Mouse (Mus musculus): ENCODE measurements around the gene Fat4. TPM values are rescaled to one million over a fixed set of nuclear protein-coding genes. Genes with fewer than 3 reads are reported as not detected.

Gene Fat4
- polyA plus RNA-seq, 1 experiment = 0.24 TPM

DNA sequence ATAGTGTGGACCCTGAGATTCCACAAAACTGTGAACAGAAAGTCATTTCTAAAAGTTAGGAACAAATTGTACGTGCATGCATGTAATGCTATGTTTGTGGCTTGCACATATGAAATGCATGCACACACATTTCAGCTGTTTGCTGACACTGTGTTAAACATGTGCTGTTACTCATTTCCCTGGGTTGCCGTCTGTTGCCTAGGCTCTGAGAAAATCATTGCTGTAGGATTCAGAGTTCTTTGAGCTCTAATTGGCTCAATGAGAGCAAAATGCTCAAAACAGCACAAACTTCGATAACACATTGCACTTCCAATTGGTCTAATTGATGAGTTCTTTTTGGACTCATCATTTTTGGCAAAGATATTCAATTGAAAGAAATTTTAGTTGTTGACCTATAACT lies 37.7 kb upstream of the Fat4 start:
- Histone ChIP-seq H3K4me2 (ENCODE audit: low read depth) (no peak overlapping the region), H3K27me3 (ENCODE audit: control insufficient read depth, insufficient read depth, insufficient read length) (no peaks in the 10 kb centered on the region), H3K79me2 (ENCODE audit: control insufficient read depth, insufficient read depth) (no peaks in the 10 kb centered on the region), H3K4me3 (no peak overlapping the region), H3K36me3 (ENCODE audit: control insufficient read depth, insufficient read depth) (no peaks in the 10 kb centered on the region), H3ac (ENCODE audit: control insufficient read depth, insufficient read length) (no peak overlapping the region)
- TF ChIP-seq REST (IDR thresholded peaks at IDR 0.05; ENCODE audit: insufficient read depth, insufficient read length) (no peak), E2F4 (IDR thresholded peaks at IDR 0.05; ENCODE audit: insufficient read depth) (no peak), CEBPB (IDR thresholded peaks at IDR 0.05; ENCODE audit: insufficient read depth, poor library complexity, severe bottlenecking) (no peak), MYOG (IDR thresholded peaks at IDR 0.05; ENCODE audit: control insufficient read depth in 1 of 3, insufficient read depth in 1 of 3, insufficient read length in 2 of 3, low read depth in 2 of 3) (no peak), MAX (IDR thresholded peaks at IDR 0.05; ENCODE audit: low read depth) (no peak), MYOD1 (IDR thresholded peaks at IDR 0.05; ENCODE audit: control insufficient read depth in 1 of 3, insufficient read length in 2 of 3, low read depth in 2 of 3) (no peak), POLR2AphosphoS2 (IDR thresholded peaks at IDR 0.05; ENCODE audit: insufficient read length, low read depth) (no peak), TCF12 (IDR thresholded peaks at IDR 0.05; ENCODE audit: insufficient read depth, poor library complexity, severe bottlenecking) (no peak), SRF (IDR thresholded peaks at IDR 0.05; ENCODE audit: control insufficient read depth, insufficient read length, low read depth) (no peak), USF1 (IDR thresholded peaks at IDR 0.05; ENCODE audit: low read depth) (no peak), POLR2A (IDR thresholded peaks at IDR 0.05; ENCODE audit: insufficient read length, low read depth) (no peak), TCF3 (IDR thresholded peaks at IDR 0.05; ENCODE audit: insufficient read length, low read depth) (no peak)

DNA sequence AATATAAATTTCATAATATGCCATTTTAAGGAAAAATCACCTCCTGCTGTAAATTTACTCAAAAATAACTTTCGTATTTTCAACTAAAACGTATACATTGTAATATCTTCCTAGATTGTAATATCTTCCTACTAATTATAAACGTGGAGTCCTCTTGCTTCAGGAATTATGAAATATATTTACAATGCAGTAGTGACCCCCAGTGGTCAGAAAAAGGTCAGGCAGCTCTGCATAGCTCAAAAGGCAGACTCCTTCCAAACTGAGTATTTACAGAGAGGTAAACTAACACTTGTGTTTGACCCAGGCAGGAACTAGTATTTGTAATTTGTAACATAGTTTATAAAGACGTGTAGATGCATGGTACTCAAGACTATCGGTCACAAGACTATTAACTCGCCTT lies 37.2 kb upstream of the Fat4 start:
- H3K36me3 ChIP-seq (ENCODE audit: control insufficient read depth, insufficient read depth) = no peaks in the 10 kb centered on the region
- TF ChIP-seq POLR2AphosphoS2 (IDR thresholded peaks at IDR 0.05; ENCODE audit: insufficient read length, low read depth) (no peak), TCF12 (IDR thresholded peaks at IDR 0.05; ENCODE audit: insufficient read depth, poor library complexity, severe bottlenecking) (no peak), TCF3 (IDR thresholded peaks at IDR 0.05; ENCODE audit: insufficient read length, low read depth) (no peak), CEBPB (IDR thresholded peaks at IDR 0.05; ENCODE audit: insufficient read depth, poor library complexity, severe bottlenecking) (no peak), SRF (IDR thresholded peaks at IDR 0.05; ENCODE audit: control insufficient read depth, insufficient read length, low read depth) (no peak)
- H3ac ChIP-seq (ENCODE audit: control insufficient read depth, insufficient read length) = no peak overlapping the region

DNA sequence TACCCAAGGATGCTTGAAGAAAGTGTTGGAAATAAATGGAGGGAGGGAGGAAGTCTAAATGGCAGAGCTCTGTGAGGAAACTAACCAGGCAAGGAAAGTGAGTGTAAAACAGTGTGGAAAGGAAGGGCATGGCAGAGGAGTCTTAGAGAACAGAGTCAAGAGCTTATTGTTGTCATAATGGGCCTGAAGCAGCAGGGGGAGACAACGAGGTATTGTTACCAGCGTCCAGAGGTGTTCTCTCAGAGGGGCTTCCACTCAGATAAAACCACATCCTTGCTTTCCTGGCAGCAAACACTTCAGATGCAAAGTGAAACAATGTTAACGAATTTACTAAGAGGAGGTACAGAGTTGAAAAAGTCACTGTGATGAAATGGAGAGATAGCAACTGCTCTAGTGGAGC lies 33.1 kb upstream of the Fat4 start:
- H3K27me3 ChIP-seq (ENCODE audit: control insufficient read depth, insufficient read depth, insufficient read length) = no peaks in the 10 kb centered on the region
- no peak overlapping the region for H3K4me3 ChIP-seq
- no peak for TF ChIP-seq TCF3 (IDR thresholded peaks at IDR 0.05; ENCODE audit: insufficient read length, low read depth)
- TF ChIP-seq MYOD1 (IDR thresholded peaks at IDR 0.05; ENCODE audit: control insufficient read depth in 1 of 3, insufficient read length in 2 of 3, low read depth in 2 of 3) = no peak
- TF ChIP-seq POLR2A (IDR thresholded peaks at IDR 0.05; ENCODE audit: insufficient read length, low read depth) = no peak
- TF ChIP-seq E2F4 (IDR thresholded peaks at IDR 0.05; ENCODE audit: insufficient read depth) = no peak
- no peak for TF ChIP-seq CEBPB (IDR thresholded peaks at IDR 0.05; ENCODE audit: insufficient read depth, poor library complexity, severe bottlenecking)
- no peak for TF ChIP-seq TCF12 (IDR thresholded peaks at IDR 0.05; ENCODE audit: insufficient read depth, poor library complexity, severe bottlenecking)
- no peak for TF ChIP-seq MAX (IDR thresholded peaks at IDR 0.05; ENCODE audit: low read depth)
- no peak for TF ChIP-seq REST (IDR thresholded peaks at IDR 0.05; ENCODE audit: insufficient read depth, insufficient read length)
- TF ChIP-seq MYOG (IDR thresholded peaks at IDR 0.05; ENCODE audit: control insufficient read depth in 1 of 3, insufficient read depth in 1 of 3, insufficient read length in 2 of 3, low read depth in 2 of 3) = no peak
- TF ChIP-seq POLR2AphosphoS2 (IDR thresholded peaks at IDR 0.05; ENCODE audit: insufficient read length, low read depth) = no peak
- TF ChIP-seq USF1 (IDR thresholded peaks at IDR 0.05; ENCODE audit: low read depth) = no peak
- TF ChIP-seq SRF (IDR thresholded peaks at IDR 0.05; ENCODE audit: control insufficient read depth, insufficient read length, low read depth) = no peak
- H3ac ChIP-seq (ENCODE audit: control insufficient read depth, insufficient read length) = no peak overlapping the region
- no peaks in the 10 kb centered on the region for H3K79me2 ChIP-seq (ENCODE audit: control insufficient read depth, insufficient read depth)
- no peak overlapping the region for H3K4me2 ChIP-seq (ENCODE audit: low read depth)
- no peaks in the 10 kb centered on the region for H3K36me3 ChIP-seq (ENCODE audit: control insufficient read depth, insufficient read depth)

More for the DNA sequence above, 37.2 kb upstream of the Fat4 start:
- no peaks in the 10 kb centered on the region for H3K27me3 ChIP-seq (ENCODE audit: control insufficient read depth, insufficient read depth, insufficient read length)
- no peak overlapping the region for H3K4me3 ChIP-seq
- H3K79me2 ChIP-seq (ENCODE audit: control insufficient read depth, insufficient read depth) = no peaks in the 10 kb centered on the region
- no peak overlapping the region for H3K4me2 ChIP-seq (ENCODE audit: low read depth)

DNA sequence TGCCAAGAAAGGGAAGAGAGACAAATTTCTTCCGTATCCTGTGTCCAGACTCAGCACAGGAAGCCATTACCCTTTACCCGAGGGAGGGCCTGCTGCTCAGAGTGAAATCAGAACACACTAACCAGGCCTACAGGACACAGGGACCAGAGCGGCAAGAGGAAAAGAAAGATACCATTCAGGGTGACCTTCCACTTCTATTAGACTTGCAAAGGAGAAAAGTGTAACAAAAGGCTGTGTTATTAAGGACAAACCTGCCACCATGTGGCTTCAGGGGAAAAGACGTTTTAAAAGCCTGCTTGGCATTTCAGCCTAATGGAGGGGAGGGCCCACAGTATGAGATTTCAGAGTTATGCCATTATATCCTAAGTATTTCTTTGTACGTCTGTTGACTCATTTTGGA lies 26.1 kb upstream of the Fat4 start:
- Histone ChIP-seq H3K4me3 (no peak overlapping the region), H3K79me2 (ENCODE audit: control insufficient read depth, insufficient read depth) (no peaks in the 10 kb centered on the region), H3ac (ENCODE audit: control insufficient read depth, insufficient read length) (no peak overlapping the region), H3K27me3 (ENCODE audit: control insufficient read depth, insufficient read depth, insufficient read length) (no peaks in the 10 kb centered on the region), H3K4me2 (ENCODE audit: low read depth) (no peak overlapping the region), H3K36me3 (ENCODE audit: control insufficient read depth, insufficient read depth) (no peaks in the 10 kb centered on the region)
- TF ChIP-seq SRF (IDR thresholded peaks at IDR 0.05; ENCODE audit: control insufficient read depth, insufficient read length, low read depth) (no peak), POLR2A (IDR thresholded peaks at IDR 0.05; ENCODE audit: insufficient read length, low read depth) (no peak), MYOD1 (IDR thresholded peaks at IDR 0.05; ENCODE audit: control insufficient read depth in 1 of 3, insufficient read length in 2 of 3, low read depth in 2 of 3) (no peak), E2F4 (IDR thresholded peaks at IDR 0.05; ENCODE audit: insufficient read depth) (no peak), TCF12 (IDR thresholded peaks at IDR 0.05; ENCODE audit: insufficient read depth, poor library complexity, severe bottlenecking) (no peak), CEBPB (IDR thresholded peaks at IDR 0.05; ENCODE audit: insufficient read depth, poor library complexity, severe bottlenecking) (no peak), POLR2AphosphoS2 (IDR thresholded peaks at IDR 0.05; ENCODE audit: insufficient read length, low read depth) (no peak), USF1 (IDR thresholded peaks at IDR 0.05; ENCODE audit: low read depth) (no peak), TCF3 (IDR thresholded peaks at IDR 0.05; ENCODE audit: insufficient read length, low read depth) (no peak), MYOG (IDR thresholded peaks at IDR 0.05; ENCODE audit: control insufficient read depth in 1 of 3, insufficient read depth in 1 of 3, insufficient read length in 2 of 3, low read depth in 2 of 3) (no peak), MAX (IDR thresholded peaks at IDR 0.05; ENCODE audit: low read depth) (no peak), REST (IDR thresholded peaks at IDR 0.05; ENCODE audit: insufficient read depth, insufficient read length) (no peak)

- Histone ChIP-seq H3K4me2 (ENCODE audit: low read depth) (no peak overlapping the region), H3K79me2 (ENCODE audit: control insufficient read depth, insufficient read depth) (no peaks in the 10 kb centered on the region), H3K27me3 (ENCODE audit: control insufficient read depth, insufficient read depth, insufficient read length) (no peaks in the 10 kb centered on the region), H3K36me3 (ENCODE audit: control insufficient read depth, insufficient read depth) (no peaks in the 10 kb centered on the region), H3ac (ENCODE audit: control insufficient read depth, insufficient read length) (no peak overlapping the region), H3K4me3 (no peak overlapping the region)
- no peak for TF ChIP-seq TCF12 (IDR thresholded peaks at IDR 0.05; ENCODE audit: insufficient read depth, poor library complexity, severe bottlenecking)
- no peak for TF ChIP-seq MYOD1 (IDR thresholded peaks at IDR 0.05; ENCODE audit: control insufficient read depth in 1 of 3, insufficient read length in 2 of 3, low read depth in 2 of 3)
These were observed 15.4 kb upstream of the Fat4 start for GRCm38 (mm10) chr3:38871291-38871690.

Data from myocyte (in vitro differentiated cells).